Mouse (Mus musculus): ENCODE data around the gene Sigmar1. TPM values are rescaled to one million over a fixed set of nuclear protein-coding genes. Genes with fewer than 3 reads are reported as not detected.
"Not testable (repeated sequence)": the region's sequence is repeated elsewhere in the genome, so short reads cannot be mapped to it uniquely, and the experiment has no call there.

Gene Sigmar1
- polyA plus RNA-seq, 1 experiment from 2014 or later = 75.5 TPM

GRCm38 (mm10) chr4:41762688-41763114 is 6.7 kb upstream of the Sigmar1 start:
- H3K27me3 ChIP-seq, H3K36me3 ChIP-seq, H3K9me3 ChIP-seq, H3K9ac ChIP-seq: not testable (repeated sequence)
- whole genome bisulfite sequencing = 39% methylated on average over 8 of the region's 8 CpGs
- H3K4me1 ChIP-seq = peaks cover 37% of the 10 kb centered on the region
- peak overlapping the region; percentile 90 for H3K27ac ChIP-seq
- peak overlapping the region; percentile 49; the same call in 1 of the 2 replicates for H3K4me3 ChIP-seq
- ATAC-seq (ENCODE audit: borderline replicate concordance, extremely low read depth, low FRiP score, low TSS enrichment) = peak; percentile 31; the same call in 1 of the 2 replicates
- H3K4me2 ChIP-seq = peak overlapping the region; percentile 64

- H3K27me3 ChIP-seq = no peaks in the 10 kb centered on the region
- ATAC-seq (ENCODE audit: borderline replicate concordance, extremely low read depth, low FRiP score, low TSS enrichment) = peak; percentile 53
- H3K27ac ChIP-seq = peak overlapping the region; percentile 90
- no peak overlapping the region; the same call in 1 of the 2 replicates for H3K9ac ChIP-seq
- WGBS = 28% methylated on average over 8 of the region's 8 CpGs
- peak overlapping the region; percentile 49; the same call in 1 of the 2 replicates for H3K4me3 ChIP-seq
- H3K9me3 ChIP-seq = no peaks in the 10 kb centered on the region
- H3K4me2 ChIP-seq = peak overlapping the region; percentile 64
- H3K4me1 ChIP-seq = peaks cover 37% of the 10 kb centered on the region
- 0 out of 2 replicates have a peak, but pooled peaks cover 6% of the 10 kb centered on the region for H3K36me3 ChIP-seq
Observed at GRCm38 (mm10) chr4:41762099-41762687, 6.2 kb upstream of the Sigmar1 start.

DNA sequence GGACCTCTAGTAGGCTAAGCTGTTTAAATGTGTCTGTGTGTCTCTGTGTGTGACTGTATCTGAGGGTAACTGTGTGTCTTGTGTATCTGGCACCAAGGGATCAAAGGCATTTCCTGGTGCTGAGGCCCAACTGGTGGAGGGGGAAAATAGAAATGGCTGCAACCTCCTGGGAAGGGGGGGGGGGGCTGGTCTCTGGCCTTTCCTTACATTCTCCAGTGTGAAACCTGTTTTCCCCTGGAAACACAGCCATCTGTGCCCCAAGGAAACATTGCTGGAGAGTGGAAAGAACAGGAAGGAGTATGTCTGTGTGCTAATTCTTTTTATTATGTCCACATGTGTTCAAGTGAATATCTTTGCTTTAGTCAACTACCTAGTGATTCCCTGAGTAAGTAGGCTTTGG is 5.7 kb upstream of the Sigmar1 start:
- Histone ChIP-seq H3K27me3 (no peaks in the 10 kb centered on the region), H3K4me3 (peak overlapping the region; percentile 49), H3K36me3 (0 out of 2 replicates have a peak, but pooled peaks cover 6% of the 10 kb centered on the region), H3K4me1 (peaks cover 39% of the 10 kb centered on the region), H3K9ac (peak overlapping the region; percentile 51; the same call in 1 of the 2 replicates), H3K27ac (peak overlapping the region; percentile 90), H3K9me3 (no peaks in the 10 kb centered on the region), H3K4me2 (peak overlapping the region; percentile 64)
- no peak for ATAC-seq (ENCODE audit: borderline replicate concordance, extremely low read depth, low FRiP score, low TSS enrichment)

DNA sequence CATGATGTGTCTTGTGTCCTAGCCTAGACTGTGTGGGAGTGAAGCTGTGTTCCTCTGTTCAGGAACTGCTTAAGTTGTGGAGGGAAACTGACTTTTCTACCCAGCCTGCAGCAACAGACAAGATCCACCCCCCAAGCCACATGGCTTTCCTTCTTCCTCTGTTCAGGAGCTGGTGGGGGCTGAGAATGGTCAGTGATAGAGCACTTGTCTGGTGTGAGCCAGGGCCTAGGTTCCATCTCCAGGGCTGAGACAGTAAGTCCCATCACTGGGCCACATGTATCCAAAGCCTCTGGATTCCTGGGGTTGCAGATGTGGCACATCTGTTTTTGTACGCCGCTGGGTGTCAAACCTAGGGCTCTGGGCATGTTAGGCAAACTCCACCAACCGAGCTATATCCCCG is 5.0 kb upstream of the Sigmar1 start:
- peak overlapping the region; percentile 90 for H3K27ac ChIP-seq
- H3K9me3 ChIP-seq = no peaks in the 10 kb centered on the region
- H3K9ac ChIP-seq = peak overlapping the region; percentile 51
- H3K4me3 ChIP-seq = peak overlapping the region; percentile 49
- no peaks in the 10 kb centered on the region for H3K27me3 ChIP-seq
- WGBS = 46% methylated on average over 4 of the region's 4 CpGs
- peaks cover 46% of the 10 kb centered on the region for H3K4me1 ChIP-seq
- peak overlapping the region; percentile 64 for H3K4me2 ChIP-seq
- ATAC-seq (ENCODE audit: borderline replicate concordance, extremely low read depth, low FRiP score, low TSS enrichment) = peak; percentile 23; the same call in 1 of the 2 replicates
- 0 out of 2 replicates have a peak, but pooled peaks cover 6% of the 10 kb centered on the region for H3K36me3 ChIP-seq

DNA sequence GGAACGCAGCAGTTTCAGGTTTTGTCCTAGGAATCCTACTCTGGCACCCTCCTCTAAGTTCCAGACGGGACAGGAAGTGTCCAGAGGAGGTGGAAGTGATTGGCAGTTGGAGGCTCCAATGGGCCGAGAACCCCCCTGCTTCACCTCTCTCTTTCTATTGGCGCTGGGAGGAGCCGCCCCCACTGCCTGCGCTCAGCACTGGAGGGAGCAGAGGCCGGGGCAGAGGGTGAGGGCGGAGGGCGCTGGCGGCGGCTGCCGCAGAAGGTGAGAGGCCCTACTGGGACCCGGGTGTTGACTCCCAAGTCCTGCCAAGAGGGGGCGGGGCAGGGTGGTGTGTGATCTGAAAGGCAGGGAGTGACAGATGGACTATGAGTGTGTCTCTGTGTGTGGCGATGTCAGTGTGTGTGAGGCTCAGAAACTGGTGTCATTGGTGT is 4.3 kb upstream of the Sigmar1 start:
- no peaks in the 10 kb centered on the region for H3K27me3 ChIP-seq
- peaks cover 46% of the 10 kb centered on the region for H3K4me1 ChIP-seq
- peak; percentile 90 for ATAC-seq (ENCODE audit: borderline replicate concordance, extremely low read depth, low FRiP score, low TSS enrichment)
- H3K9ac ChIP-seq = peak overlapping the region; percentile 51
- H3K36me3 ChIP-seq = 0 out of 2 replicates have a peak, but pooled peaks cover 6% of the 10 kb centered on the region
- 0% methylated on average over 15 of the region's 15 CpGs for WGBS
- peak overlapping the region; percentile 90 for H3K27ac ChIP-seq
- H3K9me3 ChIP-seq = no peaks in the 10 kb centered on the region
- peak overlapping the region; percentile 64 for H3K4me2 ChIP-seq
- peak overlapping the region; percentile 49 for H3K4me3 ChIP-seq

DNA sequence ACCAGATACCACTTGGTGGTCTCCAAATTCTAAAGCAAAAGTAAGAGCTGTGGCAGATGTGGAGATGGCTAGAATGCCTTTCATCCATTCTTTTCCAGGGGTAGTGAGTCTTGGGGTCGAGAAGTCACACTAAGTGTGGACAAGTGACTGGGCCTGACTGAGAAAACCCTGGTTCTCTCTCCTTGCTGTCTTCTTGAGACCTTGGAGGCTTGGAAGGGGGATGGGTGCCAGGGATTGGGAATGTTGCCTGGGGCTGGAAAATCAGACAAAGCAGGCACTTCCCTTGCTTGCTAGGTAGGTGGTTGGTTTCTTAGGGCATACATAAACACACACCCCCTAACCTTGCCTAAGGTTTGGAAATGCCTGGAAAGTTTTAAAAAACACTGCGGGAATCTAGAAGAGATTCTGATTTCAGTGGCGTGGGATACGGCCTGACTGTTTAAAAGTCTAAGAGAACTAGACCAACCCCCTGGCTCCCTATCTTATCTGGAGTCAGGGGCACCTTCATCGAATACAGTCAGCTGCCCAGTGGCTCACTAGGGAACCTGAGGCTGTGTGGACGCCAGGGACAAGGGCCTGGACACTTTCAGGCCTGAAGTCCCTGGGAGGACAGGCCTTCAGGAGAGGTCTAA is 3.8 kb upstream of the Sigmar1 start:
- peak overlapping the region; percentile 90 for H3K27ac ChIP-seq
- H3K4me1 ChIP-seq = peaks cover 49% of the 10 kb centered on the region
- ATAC-seq (ENCODE audit: borderline replicate concordance, extremely low read depth, low FRiP score, low TSS enrichment) = no peak
- H3K4me2 ChIP-seq = peak overlapping the region; percentile 64
- peak overlapping the region; percentile 51 for H3K9ac ChIP-seq
- peak overlapping the region; percentile 49 for H3K4me3 ChIP-seq
- H3K9me3 ChIP-seq = no peaks in the 10 kb centered on the region
- 20% methylated on average over 6 of the region's 6 CpGs for WGBS
- H3K27me3 ChIP-seq = no peaks in the 10 kb centered on the region
- 0 out of 2 replicates have a peak, but pooled peaks cover 6% of the 10 kb centered on the region for H3K36me3 ChIP-seq

GRCm38 (mm10) chr4:41759206-41759605 is 3.2 kb upstream of the Sigmar1 start:
- 66% methylated on average over 9 of the region's 9 CpGs for WGBS
- Histone ChIP-seq H3K9me3 (no peaks in the 10 kb centered on the region), H3K27ac (peak overlapping the region; percentile 90; the same call in 1 of the 2 replicates), H3K9ac (no peak overlapping the region), H3K4me3 (no peak overlapping the region), H3K36me3 (0 out of 2 replicates have a peak, but pooled peaks cover 6% of the 10 kb centered on the region), H3K27me3 (no peaks in the 10 kb centered on the region), H3K4me1 (peaks cover 51% of the 10 kb centered on the region), H3K4me2 (no peak overlapping the region)
- no peak for ATAC-seq (ENCODE audit: borderline replicate concordance, extremely low read depth, low FRiP score, low TSS enrichment)

GRCm38 (mm10) chr4:41758701-41759100 is 2.7 kb upstream of the Sigmar1 start:
- Histone ChIP-seq H3K9me3 (no peaks in the 10 kb centered on the region), H3K4me2 (no peak overlapping the region), H3K9ac (no peak overlapping the region), H3K27ac (peak overlapping the region; percentile 90; the same call in 1 of the 2 replicates), H3K4me3 (no peak overlapping the region), H3K4me1 (peaks cover 51% of the 10 kb centered on the region), H3K36me3 (0 out of 2 replicates have a peak, but pooled peaks cover 6% of the 10 kb centered on the region), H3K27me3 (no peaks in the 10 kb centered on the region)
- WGBS = 84% methylated on average over 4 of the region's 4 CpGs
- ATAC-seq (ENCODE audit: borderline replicate concordance, extremely low read depth, low FRiP score, low TSS enrichment) = no peak

- Histone ChIP-seq H3K9me3 (no peaks in the 10 kb centered on the region), H3K27ac (no peak overlapping the region), H3K4me1 (peaks cover 51% of the 10 kb centered on the region), H3K36me3 (0 out of 2 replicates have a peak, but pooled peaks cover 6% of the 10 kb centered on the region), H3K9ac (no peak overlapping the region), H3K27me3 (no peaks in the 10 kb centered on the region), H3K4me2 (no peak overlapping the region), H3K4me3 (no peak overlapping the region)
- no peak for ATAC-seq (ENCODE audit: borderline replicate concordance, extremely low read depth, low FRiP score, low TSS enrichment)
- 69% methylated on average over 11 of the region's 11 CpGs for WGBS
Observed at GRCm38 (mm10) chr4:41758021-41758420, 2.1 kb upstream of the Sigmar1 start.

DNA sequence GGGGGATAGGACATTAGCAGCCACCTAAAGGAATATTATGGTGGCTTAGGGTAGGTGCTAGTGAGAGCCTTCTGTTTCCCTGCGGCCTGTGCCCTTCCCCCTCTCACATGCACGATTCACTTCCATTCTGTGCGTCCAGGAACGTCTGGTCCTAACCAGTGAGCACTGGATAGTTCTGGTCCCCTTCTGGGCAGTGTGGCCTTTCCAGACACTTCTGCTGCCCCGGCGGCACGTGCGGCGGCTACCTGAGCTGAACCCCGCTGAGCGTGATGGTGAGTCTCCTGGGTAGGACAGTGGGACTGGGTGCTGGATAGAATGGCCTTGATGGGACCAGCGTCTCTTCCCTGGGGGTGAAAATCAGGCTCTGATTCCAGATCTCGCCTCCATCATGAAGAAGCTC is 1.4 kb upstream of the Sigmar1 start:
- H3K4me3 ChIP-seq = no peak overlapping the region
- ATAC-seq (ENCODE audit: borderline replicate concordance, extremely low read depth, low FRiP score, low TSS enrichment) = no peak
- no peak overlapping the region for H3K27ac ChIP-seq
- H3K9ac ChIP-seq = no peak overlapping the region
- no peaks in the 10 kb centered on the region for H3K9me3 ChIP-seq
- 90% methylated on average over 13 of the region's 13 CpGs for WGBS
- H3K27me3 ChIP-seq = no peaks in the 10 kb centered on the region
- H3K4me1 ChIP-seq = peaks cover 45% of the 10 kb centered on the region
- H3K36me3 ChIP-seq = 0 out of 2 replicates have a peak, but pooled peaks cover 6% of the 10 kb centered on the region
- H3K4me2 ChIP-seq = no peak overlapping the region

DNA sequence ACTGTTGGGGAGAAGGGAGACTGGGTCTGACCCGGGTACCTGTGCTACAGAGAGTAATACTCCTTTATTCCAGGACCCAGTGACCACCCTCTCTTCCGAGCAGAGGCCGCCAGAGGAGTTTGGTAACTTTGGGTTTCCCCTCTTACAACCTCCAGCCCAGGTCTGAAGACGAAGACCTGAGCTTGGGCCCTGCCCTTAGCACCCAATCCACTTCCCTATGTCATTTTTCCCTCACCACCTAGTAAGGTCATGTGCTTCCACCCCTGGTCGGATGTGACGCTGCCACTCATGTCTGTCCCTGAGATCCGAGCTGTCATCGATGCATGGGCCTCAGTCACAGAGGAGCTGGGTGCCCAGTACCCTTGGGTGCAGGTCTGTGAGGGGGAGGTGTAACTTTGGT is 483 bp upstream of the Sigmar1 start:
- Histone ChIP-seq H3K27me3 (no peaks in the 10 kb centered on the region), H3K36me3 (0 out of 2 replicates have a peak, but pooled peaks cover 6% of the 10 kb centered on the region), H3K9ac (peak overlapping the region; percentile 60), H3K4me2 (peak overlapping the region; percentile 82), H3K27ac (no peak overlapping the region), H3K4me1 (peaks cover 36% of the 10 kb centered on the region), H3K4me3 (peak overlapping the region; percentile 56), H3K9me3 (no peaks in the 10 kb centered on the region)
- WGBS = 72% methylated on average over 8 of the region's 8 CpGs
- no peak for ATAC-seq (ENCODE audit: borderline replicate concordance, extremely low read depth, low FRiP score, low TSS enrichment)

All from lung, embryonic 15.5 days (tissue).